Mouse (Mus musculus) spleen, embryonic (tissue): ENCODE data around the gene Gm26602.

Source experiments
- CTCF ChIA-PET: fragments of 350-600 bp; sonication (Branson Sonifier 250); formaldehyde crosslinking; loops from one replicate; lab custom pipeline; 2022; lab: Charles Lee

The Gm26602 gene

GRCm38 (mm10) chr10:79914131-79914947 is 3.7 kb downstream of the Gm26602 start:
- CTCF ChIA-PET, result interaction anchor here (0.5 to 1.2 kb wide), 5 partner anchors 10 to 327 kb away, joined by 3 to 8 read pairs (median 4); no protein-coding TSS in a partner anchor

- CTCF ChIA-PET, result interaction anchor here (1.2 kb wide), 1 partner anchor 9 kb away, joined by 7 read pairs; no protein-coding TSS in a partner anchor
Measured at GRCm38 (mm10) chr10:79914948-79915596, 4.4 kb downstream of the Gm26602 start.

GRCm38 (mm10) chr10:79916081-79916480 is 5.4 kb downstream of the Gm26602 start:
- CTCF ChIA-PET, result no interaction called here

GRCm38 (mm10) chr10:79916808-79917531 is 6.3 kb downstream of the Gm26602 start, which contains the start of gene Kiss1r:
Kiss1r (plus strand) TSS chr10:79916971.
- CTCF ChIA-PET, result no interaction called here

GRCm38 (mm10) chr10:79917532-79918100 is 7.0 kb downstream of the Gm26602 start:
- CTCF ChIA-PET, result no interaction called here

GRCm38 (mm10) chr10:79918231-79919078 is 7.8 kb downstream of the Gm26602 start:
- CTCF ChIA-PET, result no interaction called here

GRCm38 (mm10) chr10:79919251-79919849 is 8.7 kb downstream of the Gm26602 start:
- CTCF ChIA-PET, result no interaction called here

- CTCF ChIA-PET, result interaction anchor here (0.5 to 1.0 kb wide), 4 partner anchors 30 to 987 kb away, joined by 3 to 4 read pairs (median 3); partner anchors contain the start of gene Cfd
Measured at GRCm38 (mm10) chr10:79920056-79920890, 9.6 kb downstream of the Gm26602 start.

- CTCF ChIA-PET, result interaction anchor here (1.0 kb wide), 1 partner anchor 30 kb away, joined by 3 read pairs; the partner anchor contains the start of gene Cfd
Measured at GRCm38 (mm10) chr10:79920958-79921535, 10.4 kb downstream of the Gm26602 start, which contains the start of gene R3hdm4. R3hdm4 (minus strand) TSS chr10:79921208.

- CTCF ChIA-PET, result interaction anchor here (0.6 kb wide), 1 partner anchor 13 kb away, joined by 3 read pairs; no protein-coding TSS in a partner anchor
Measured at GRCm38 (mm10) chr10:79921572-79921971, 10.9 kb downstream of the Gm26602 start.

- CTCF ChIA-PET, result interaction anchor here (0.7 to 3.2 kb wide), 7 partner anchors 14 to 90 kb away, joined by 3 to 14 read pairs (median 9); partner anchors contain the start of gene Gm26602
Measured at GRCm38 (mm10) chr10:79924998-79925784, 14.5 kb downstream of the Gm26602 start.

- CTCF ChIA-PET, result interaction anchor here (0.7 to 3.2 kb wide), 7 partner anchors 15 to 91 kb away, joined by 3 to 14 read pairs (median 9); partner anchors contain the start of gene Gm26602
Measured at GRCm38 (mm10) chr10:79925785-79926490, 15.3 kb downstream of the Gm26602 start.

- CTCF ChIA-PET, result interaction anchor here (0.7 to 3.2 kb wide), 4 partner anchors 27 to 92 kb away, joined by 3 to 14 read pairs (median 10); no protein-coding TSS in a partner anchor
Measured at GRCm38 (mm10) chr10:79926491-79927323, 16.1 kb downstream of the Gm26602 start, which contains the start of gene Arid3a. Arid3a (plus strand) TSS chr10:79927043.

GRCm38 (mm10) chr10:79927324-79928029 is 16.8 kb downstream of the Gm26602 start:
- CTCF ChIA-PET, result interaction anchor here (0.5 to 3.2 kb wide), 6 partner anchors 23 to 214 kb away, joined by 3 to 14 read pairs (median 6); no protein-coding TSS in a partner anchor
